Mouse (Mus musculus): ENCODE measurements around the gene Tarsl2. TPM values are rescaled to one million over a fixed set of nuclear protein-coding genes. Genes with fewer than 3 reads are reported as not detected.

The Tarsl2 gene
- total and polyA plus RNA-seq, 3 experiments, result 3.3 to 4.2 (median 4.0) TPM

- H3K4me3 ChIP-seq (replicated peaks in 1 of 3; ENCODE audit: low read depth in 2 of 3, low read length in 2 of 3, poor library complexity in 1 of 3), result no peak overlapping the region
- DNase-seq (ENCODE audit: extremely low read depth), result no peak
- H3K36me3 ChIP-seq (replicated peaks in 1 of 2; ENCODE audit: control insufficient read depth in 1 of 2, insufficient read depth in 1 of 2, low read length in 1 of 2), result peaks cover 0 to 8% of the 10 kb centered on the region in 2 experiments
- no peaks in the 10 kb centered on the region for H3K9me3 ChIP-seq (replicated peaks; ENCODE audit: low read length)
- in situ Hi-C loops (cut with MboI; ENCODE audit: low pct_ligation_motif_present, low pct_unique_long_range_greater_than_20kb, low sequenced_read_pairs), result no loop called here
- H3K27ac ChIP-seq (ENCODE audit: insufficient read depth, low read depth), result no peak overlapping the region
- H3K4me1 ChIP-seq (ENCODE audit: control insufficient read depth in 1 of 2, insufficient read depth in 2 of 2), result no peaks in the 10 kb centered on the region
- dilution Hi-C loops (cut with MboI; ENCODE audit: extremely low pct_ligation_motif_present, extremely low pct_unique_long_range_greater_than_20kb, low sequenced_read_pairs), result no loop called here
- no peak for TF ChIP-seq JUN (IDR thresholded peaks at IDR 0.05; ENCODE audit: insufficient read depth, low read depth, low read length)
- no peak overlapping the region for H3K9ac ChIP-seq (ENCODE audit: insufficient read depth, low read depth)
- no peaks in the 10 kb centered on the region for H3K79me2 ChIP-seq (replicated peaks; ENCODE audit: control insufficient read depth, extremely low read depth, insufficient read depth, poor library complexity, severe bottlenecking)
- no peaks in the 10 kb centered on the region for H3K27me3 ChIP-seq (replicated peaks)
- H3K4me2 ChIP-seq (ENCODE audit: insufficient read depth, low read depth, poor library complexity, severe bottlenecking), result no peak overlapping the region
Observed at GRCm38 (mm10) chr7:65681166-65681565, 36.5 kb downstream of the Tarsl2 start.

GRCm38 (mm10) chr7:65684256-65684835, 39.6 kb downstream of the Tarsl2 start:
- H3K79me2 ChIP-seq (replicated peaks; ENCODE audit: control insufficient read depth, extremely low read depth, insufficient read depth, poor library complexity, severe bottlenecking), result no peaks in the 10 kb centered on the region
- H3K9me3 ChIP-seq (replicated peaks; ENCODE audit: low read length), result no peaks in the 10 kb centered on the region
- no peak overlapping the region for H3K9ac ChIP-seq (ENCODE audit: insufficient read depth, low read depth)
- no peak overlapping the region for H3K4me2 ChIP-seq (ENCODE audit: insufficient read depth, low read depth, poor library complexity, severe bottlenecking)
- no peak overlapping the region for H3K27ac ChIP-seq (ENCODE audit: insufficient read depth, low read depth)
- in situ Hi-C loops (cut with MboI; ENCODE audit: low pct_ligation_motif_present, low pct_unique_long_range_greater_than_20kb, low sequenced_read_pairs), result no loop called here
- no peak for DNase-seq (ENCODE audit: extremely low read depth)
- no peak for TF ChIP-seq GABPA (IDR thresholded peaks at IDR 0.05; ENCODE audit: insufficient replicate concordance, low read depth, low read length)
- TF ChIP-seq RCOR1 (conservative IDR thresholded peaks at IDR 0.05; ENCODE audit: low read depth, low read length), result no peak
- TF ChIP-seq ELF1 (IDR thresholded peaks at IDR 0.05; ENCODE audit: low read depth, low read length), result no peak
- TF ChIP-seq POLR2AphosphoS2 (IDR thresholded peaks at IDR 0.05; ENCODE audit: low read depth, low read length), result no peak
- no peak for TF ChIP-seq USF2 (conservative IDR thresholded peaks at IDR 0.05; ENCODE audit: low read depth, low read length)
- no peak for TF ChIP-seq NRF1 (IDR thresholded peaks at IDR 0.05; ENCODE audit: low read depth, low read length)
- TF ChIP-seq EP300 (IDR thresholded peaks at IDR 0.05; ENCODE audit: low read length), result no peak
- no peak for TF ChIP-seq CTCF (conservative IDR thresholded peaks at IDR 0.05 in 1 of 2, IDR thresholded peaks at IDR 0.05 in 1 of 2; ENCODE audit: low read depth in 2 of 2, low read length in 2 of 2)
- no peak for TF ChIP-seq E2F4 (IDR thresholded peaks at IDR 0.05; ENCODE audit: insufficient replicate concordance, low read depth, low read length)
- TF ChIP-seq SIN3A (IDR thresholded peaks at IDR 0.05; ENCODE audit: low read length), result no peak
- no peak for TF ChIP-seq ZKSCAN1 (IDR thresholded peaks at IDR 0.05; ENCODE audit: borderline replicate concordance, low read depth, low read length)
- no peak for TF ChIP-seq KAT2A (IDR thresholded peaks at IDR 0.05; ENCODE audit: insufficient replicate concordance, low read length)
- TF ChIP-seq MXI1 (IDR thresholded peaks at IDR 0.05; ENCODE audit: low read depth, low read length), result no peak
- no peak for TF ChIP-seq MEF2A (IDR thresholded peaks at IDR 0.05; ENCODE audit: borderline replicate concordance, low read depth, low read length)
- no peak for TF ChIP-seq SMC3 (IDR thresholded peaks at IDR 0.05; ENCODE audit: low read depth, low read length)
- H3K4me1 ChIP-seq (ENCODE audit: control insufficient read depth in 1 of 2, insufficient read depth in 2 of 2), result no peaks in the 10 kb centered on the region
- no peak overlapping the region for H3K4me3 ChIP-seq (replicated peaks in 1 of 3; ENCODE audit: low read depth in 2 of 3, low read length in 2 of 3, poor library complexity in 1 of 3)
- no peaks in the 10 kb centered on the region for H3K27me3 ChIP-seq (replicated peaks)
- dilution Hi-C loops (cut with MboI; ENCODE audit: extremely low pct_ligation_motif_present, extremely low pct_unique_long_range_greater_than_20kb, low sequenced_read_pairs), result no loop called here
- H3K36me3 ChIP-seq (replicated peaks in 1 of 2; ENCODE audit: control insufficient read depth in 1 of 2, insufficient read depth in 1 of 2, low read length in 1 of 2), result peaks cover 0 to 10% of the 10 kb centered on the region in 2 experiments

All from CH12.LX (cell line).